Mouse (Mus musculus) testis, adult 2 months (tissue): ENCODE measurements around the gene Hirip3.

Experiments used
- CTCF ChIP-seq: fragments of 200-500 bp; IDR thresholded peaks from 2 replicates; pipeline ENCODE4 v1.5.1; 2012; ENCODE audit warnings: low read depth, mild to moderate bottlenecking, inconsistent platforms, low read length, moderate library complexity; ENCODE audit not compliant: control insufficient read depth, insufficient read depth, insufficient replicate concordance
- POLR2A ChIP-seq: fragments of 200-500 bp; IDR thresholded peaks from 2 replicates; pipeline ENCODE4 v1.6.1; 2012; ENCODE audit warnings: low read depth, mild to moderate bottlenecking, inconsistent platforms, low read length, moderate library complexity; ENCODE audit not compliant: control insufficient read depth

- TF ChIP-seq CTCF, result no peak
- TF ChIP-seq POLR2A, result no peak
Observed at GRCm38 (mm10) chr7:126863791-126864190, 2.0 kb downstream of the Hirip3 start.
